Mouse (Mus musculus): ENCODE measurements around the gene Tab1. TPM values are rescaled to one million over a fixed set of nuclear protein-coding genes. Genes with fewer than 3 reads are reported as not detected.

The Tab1 gene
- polyA plus RNA-seq, 2 experiments = 9.4 to 11.9 TPM

- DNase-seq (ENCODE audit: low read depth in 3 of 3, low spot score in 3 of 3) (no peak), ATAC-seq (ENCODE audit: insufficient read depth) (no peak)
- Histone ChIP-seq H3K27me3 (ENCODE audit: control insufficient read depth, insufficient read depth, low read length) (no peaks in the 10 kb centered on the region), H3K4me2 (ENCODE audit: low read depth) (peak overlapping the region; percentile 94), H3K9ac (replicated peaks) (peak overlapping the region; percentile 98), H3K9me3 (ENCODE audit: control insufficient read depth, low read length) (no peaks in the 10 kb centered on the region), H3K4me3 (ENCODE audit: insufficient read depth in 1 of 2, low read depth in 2 of 2, low read length in 2 of 2) (peak overlapping the region; percentile 69 to 91), H3K27ac (peak overlapping the region; percentile 93), H3K4me1 (replicated peaks; ENCODE audit: control insufficient read depth in 2 of 2, insufficient read depth in 2 of 2, low read length in 1 of 2) (peaks cover 48 to 69% of the 10 kb centered on the region in 2 experiments), H3K36me3 (replicated peaks; ENCODE audit: control insufficient read depth, insufficient read depth, low read depth) (peaks cover 2% of the 10 kb centered on the region)
- no peak for TF ChIP-seq EP300 (IDR thresholded peaks at IDR 0.05; ENCODE audit: low read depth)
- TF ChIP-seq CTCF (IDR thresholded peaks at IDR 0.05; ENCODE audit: low read depth) = no peak
- 38% methylated on average over 9 of the region's 9 CpGs for WGBS (ENCODE audit: insufficient replicate concordance)
These were observed 1.5 kb downstream of the Tab1 start for GRCm38 (mm10) chr15:80134450-80134847.

GRCm38 (mm10) chr15:80135499-80135898 lies 2.6 kb downstream of the Tab1 start:
- Histone ChIP-seq H3K4me1 (replicated peaks; ENCODE audit: control insufficient read depth in 2 of 2, insufficient read depth in 2 of 2, low read length in 1 of 2) (peaks cover 37 to 58% of the 10 kb centered on the region in 2 experiments), H3K9ac (replicated peaks) (peak overlapping the region; percentile 20; the same call in 1 of the 2 replicates)

GRCm38 (mm10) chr15:80136645-80137044 lies 3.7 kb downstream of the Tab1 start:
- DNase-seq (ENCODE audit: low read depth in 3 of 3, low spot score in 3 of 3) = no peak
- H3K27me3 ChIP-seq (ENCODE audit: control insufficient read depth, insufficient read depth, low read length) = no peaks in the 10 kb centered on the region
- no peak overlapping the region for H3K27ac ChIP-seq
- H3K4me3 ChIP-seq (ENCODE audit: insufficient read depth in 1 of 2, low read depth in 2 of 2, low read length in 2 of 2) = no peak overlapping the region
- TF ChIP-seq CTCF (IDR thresholded peaks at IDR 0.05; ENCODE audit: low read depth) (no peak), EP300 (IDR thresholded peaks at IDR 0.05; ENCODE audit: low read depth) (no peak)
- peaks cover 26 to 47% of the 10 kb centered on the region in 2 experiments for H3K4me1 ChIP-seq (replicated peaks; ENCODE audit: control insufficient read depth in 2 of 2, insufficient read depth in 2 of 2, low read length in 1 of 2)
- H3K9me3 ChIP-seq (ENCODE audit: control insufficient read depth, low read length) = no peaks in the 10 kb centered on the region
- peaks cover 10% of the 10 kb centered on the region for H3K36me3 ChIP-seq (replicated peaks; ENCODE audit: control insufficient read depth, insufficient read depth, low read depth)
- WGBS (ENCODE audit: insufficient replicate concordance) = 62% methylated on average over 3 of the region's 3 CpGs
- no peak overlapping the region for H3K4me2 ChIP-seq (ENCODE audit: low read depth)
- no peak for ATAC-seq (ENCODE audit: insufficient read depth)
- no peak overlapping the region for H3K9ac ChIP-seq (replicated peaks)

More at GRCm38 (mm10) chr15:80135499-80135898, 2.6 kb downstream of the Tab1 start:
- peaks cover 2% of the 10 kb centered on the region for H3K36me3 ChIP-seq (replicated peaks; ENCODE audit: control insufficient read depth, insufficient read depth, low read depth)
- H3K4me3 ChIP-seq (ENCODE audit: insufficient read depth in 1 of 2, low read depth in 2 of 2, low read length in 2 of 2) = no peak overlapping the region
- no peak overlapping the region for H3K27ac ChIP-seq
- H3K27me3 ChIP-seq (ENCODE audit: control insufficient read depth, insufficient read depth, low read length) = no peaks in the 10 kb centered on the region
- no peak for DNase-seq (ENCODE audit: low read depth in 3 of 3, low spot score in 3 of 3)
- no peak for ATAC-seq (ENCODE audit: insufficient read depth)
- 82% methylated on average over 2 of the region's 2 CpGs for WGBS (ENCODE audit: insufficient replicate concordance)
- TF ChIP-seq CTCF (IDR thresholded peaks at IDR 0.05; ENCODE audit: low read depth) (no peak), EP300 (IDR thresholded peaks at IDR 0.05; ENCODE audit: low read depth) (no peak)
- no peaks in the 10 kb centered on the region for H3K9me3 ChIP-seq (ENCODE audit: control insufficient read depth, low read length)
- peak overlapping the region; percentile 94 for H3K4me2 ChIP-seq (ENCODE audit: low read depth)

- Histone ChIP-seq H3K4me2 (ENCODE audit: low read depth) (no peak overlapping the region), H3K4me1 (replicated peaks; ENCODE audit: control insufficient read depth in 2 of 2, insufficient read depth in 2 of 2, low read length in 1 of 2) (peaks cover 14 to 37% of the 10 kb centered on the region in 2 experiments), H3K36me3 (replicated peaks; ENCODE audit: control insufficient read depth, insufficient read depth, low read depth) (peaks cover 20% of the 10 kb centered on the region), H3K9ac (replicated peaks) (no peak overlapping the region), H3K27ac (no peak overlapping the region), H3K9me3 (ENCODE audit: control insufficient read depth, low read length) (peaks cover 4% of the 10 kb centered on the region; the same call in 1 of the 2 replicates), H3K4me3 (ENCODE audit: insufficient read depth in 1 of 2, low read depth in 2 of 2, low read length in 2 of 2) (no peak overlapping the region), H3K27me3 (ENCODE audit: control insufficient read depth, insufficient read depth, low read length) (no peaks in the 10 kb centered on the region)
- WGBS (ENCODE audit: insufficient replicate concordance) = 76% methylated on average over 17 of the region's 17 CpGs
- ATAC-seq (ENCODE audit: insufficient read depth) (no peak), DNase-seq (ENCODE audit: low read depth in 3 of 3, low spot score in 3 of 3) (no peak)
- TF ChIP-seq EP300 (IDR thresholded peaks at IDR 0.05; ENCODE audit: low read depth) (no peak), CTCF (IDR thresholded peaks at IDR 0.05; ENCODE audit: low read depth) (0 out of 2 replicates have a peak, but pooled peaks have one; percentile 14)
These were observed 5.2 kb downstream of the Tab1 start for GRCm38 (mm10) chr15:80137945-80138791.

- H3K4me2 ChIP-seq (ENCODE audit: low read depth) = no peak overlapping the region
- H3K4me1 ChIP-seq (replicated peaks; ENCODE audit: control insufficient read depth in 2 of 2, insufficient read depth in 2 of 2, low read length in 1 of 2) = peaks cover 4 to 24% of the 10 kb centered on the region in 2 experiments
- no peak for DNase-seq (ENCODE audit: low read depth in 3 of 3, low spot score in 3 of 3)
- H3K27me3 ChIP-seq (ENCODE audit: control insufficient read depth, insufficient read depth, low read length) = no peaks in the 10 kb centered on the region
- TF ChIP-seq CTCF (IDR thresholded peaks at IDR 0.05; ENCODE audit: low read depth) (no peak), EP300 (IDR thresholded peaks at IDR 0.05; ENCODE audit: low read depth) (no peak)
- WGBS (ENCODE audit: insufficient replicate concordance) = 90% methylated on average over 2 of the region's 2 CpGs
- H3K36me3 ChIP-seq (replicated peaks; ENCODE audit: control insufficient read depth, insufficient read depth, low read depth) = peaks cover 29% of the 10 kb centered on the region
- ATAC-seq (ENCODE audit: insufficient read depth) = no peak
- H3K9ac ChIP-seq (replicated peaks) = no peak overlapping the region
- peaks cover 4% of the 10 kb centered on the region; the same call in 1 of the 2 replicates for H3K9me3 ChIP-seq (ENCODE audit: control insufficient read depth, low read length)
- no peak overlapping the region for H3K4me3 ChIP-seq (ENCODE audit: insufficient read depth in 1 of 2, low read depth in 2 of 2, low read length in 2 of 2)
- H3K27ac ChIP-seq = no peak overlapping the region
These were observed 7.4 kb downstream of the Tab1 start for GRCm38 (mm10) chr15:80140302-80140701.

All from liver, embryonic 14.5 days (tissue).